Mouse (Mus musculus) spleen, adult 2 months (tissue): ENCODE results near the gene Trim62.

Experiments
- CTCF ChIP-seq: fragments of 200-500 bp; IDR thresholded peaks from 2 replicates; pipeline ENCODE4 v1.5.1; 2011; ENCODE audit warnings: mild to moderate bottlenecking, inconsistent platforms; ENCODE audit not compliant: insufficient read depth, insufficient read length, insufficient replicate concordance; ENCODE audit errors: extremely low read depth
- POLR2A ChIP-seq: fragments of 200-500 bp; IDR thresholded peaks from 2 replicates; pipeline ENCODE4 v1.6.1; 2011; ENCODE audit warnings: low read depth, low read length, inconsistent platforms

GRCm38 (mm10) chr4:128895841-128896240 lies 12.5 kb downstream of the Trim62 start:
- TF ChIP-seq POLR2A (no peak), CTCF (no peak)
